Mouse (Mus musculus): ENCODE measurements at regions not wholly inside any gene's neighbourhood (a gene's known extent, or its start where the extent isn't known, plus 50 kb on each side); places are given as distances from the start of the nearest gene placed in this dataset.

DNA sequence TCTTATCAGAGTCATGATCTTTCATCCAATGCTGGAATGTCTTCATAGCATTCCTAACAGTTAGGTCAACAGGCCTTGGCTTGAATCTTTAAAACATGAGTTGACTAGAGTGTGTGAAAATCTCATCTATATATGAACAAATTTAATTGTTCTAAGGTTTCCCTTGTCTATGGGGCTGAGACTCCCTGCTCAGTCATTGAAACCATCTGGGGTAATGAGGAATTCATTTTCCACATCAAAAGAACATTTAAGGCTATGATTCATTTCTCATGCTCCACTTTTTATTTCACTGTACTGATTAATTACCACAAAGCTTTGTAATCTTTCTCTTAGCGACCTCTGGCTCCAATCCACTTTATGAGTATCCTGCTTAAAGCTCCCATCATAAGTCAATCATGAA, 94.7 kb upstream of the Sash1 start:
- TF ChIP-seq FLI1 (IDR thresholded peaks at IDR 0.05; ENCODE audit: low read length): no peak
- TF ChIP-seq GATA1 (IDR thresholded peaks at IDR 0.05; ENCODE audit: borderline replicate concordance, low read length): no peak

Measured in megakaryocyte, embryonic 14.5 days (primary cell).